Mouse (Mus musculus) heart, embryonic 14.5 days (tissue): ENCODE measurements at regions not wholly inside any gene's neighbourhood (a gene's known extent, or its start where the extent isn't known, plus 50 kb on each side); places are given as distances from the start of the nearest gene placed in this dataset.

Experiments used
- ATAC-seq: fragments of 200-750 bp; cut with Nextera tagmentation; 2 replicates; pipeline ENCODE4 v1.8.0; 2017; ENCODE audit warnings: low read depth, moderate TSS enrichment; ENCODE audit not compliant: insufficient number of reproducible peaks, insufficient read depth, low FRiP score
- H3K27ac ChIP-seq, 2 experiments: fragments of 200-500 bp in 1 of 2; fragments of 300-500 bp in 1 of 2; sonication (generic) in 1 of 2; replicated peaks in 1 of 2; 2 replicates each; pipeline ENCODE4 v1.5.1; 2012 to 2014; ENCODE audit warnings: low read depth in 2 of 2, low read length in 2 of 2, control low read depth in 1 of 2, mild to moderate bottlenecking in 1 of 2, mixed read lengths in 1 of 2; ENCODE audit not compliant: control insufficient read depth in 1 of 2, insufficient read depth in 1 of 2
- H3K27me3 ChIP-seq: fragments of 300-500 bp; sonication (generic); 2 replicates; pipeline ENCODE4 v1.6.1; 2014; ENCODE audit warnings: mild to moderate bottlenecking, low read length, control low read depth; ENCODE audit not compliant: control insufficient read depth, insufficient read depth
- H3K36me3 ChIP-seq: fragments of 300-500 bp; sonication (generic); 2 replicates; pipeline ENCODE4 v1.6.1; 2014; ENCODE audit warnings: mild to moderate bottlenecking, control low read depth, low read length, mixed read lengths; ENCODE audit not compliant: control insufficient read depth, insufficient read depth
- H3K4me1 ChIP-seq, 2 experiments: fragments of 200-500 bp in 1 of 2; fragments of 300-500 bp in 1 of 2; sonication (generic) in 1 of 2; 2 replicates each; pipeline ENCODE4 v1.6.1; 2012 to 2014; ENCODE audit warnings: low read length in 2 of 2, control low read depth in 1 of 2, mixed read lengths in 1 of 2; ENCODE audit not compliant: control insufficient read depth in 2 of 2, insufficient read depth in 2 of 2
- H3K4me2 ChIP-seq: fragments of 300-500 bp; sonication (generic); 2 replicates; pipeline ENCODE4 v1.6.1; 2014; ENCODE audit warnings: mild to moderate bottlenecking, low read length
- H3K4me3 ChIP-seq, 2 experiments: fragments of 200-500 bp in 1 of 2; fragments of 300-500 bp in 1 of 2; sonication (generic) in 1 of 2; 2 replicates each; pipeline ENCODE4 v1.5.1; 2012 to 2014; ENCODE audit warnings: low read length in 2 of 2, mild to moderate bottlenecking in 2 of 2, control low read depth in 1 of 2, low read depth in 1 of 2, moderate library complexity in 1 of 2; ENCODE audit not compliant: control insufficient read depth in 1 of 2, insufficient read depth in 1 of 2
- H3K9ac ChIP-seq: fragments of 300-500 bp; sonication (generic); 2 replicates; pipeline ENCODE4 v1.6.1; 2014; ENCODE audit warnings: mild to moderate bottlenecking, low read length
- H3K9me3 ChIP-seq: fragments of 300-500 bp; sonication (generic); 2 replicates; pipeline ENCODE4 v1.6.1; 2016; ENCODE audit warnings: low read length, control low read depth; ENCODE audit not compliant: control insufficient read depth
- WGBS: fragments of 180-500 bp; shearing (Covaris S2); extraction: QIAGEN DNeasy Blood & Tissue Kit; methylation state at CpG from one replicate; pipeline ENCODE4 v1.1.7; 2014; 5-methylcytosine and 5-hydroxymethylcytosine counted together

DNA sequence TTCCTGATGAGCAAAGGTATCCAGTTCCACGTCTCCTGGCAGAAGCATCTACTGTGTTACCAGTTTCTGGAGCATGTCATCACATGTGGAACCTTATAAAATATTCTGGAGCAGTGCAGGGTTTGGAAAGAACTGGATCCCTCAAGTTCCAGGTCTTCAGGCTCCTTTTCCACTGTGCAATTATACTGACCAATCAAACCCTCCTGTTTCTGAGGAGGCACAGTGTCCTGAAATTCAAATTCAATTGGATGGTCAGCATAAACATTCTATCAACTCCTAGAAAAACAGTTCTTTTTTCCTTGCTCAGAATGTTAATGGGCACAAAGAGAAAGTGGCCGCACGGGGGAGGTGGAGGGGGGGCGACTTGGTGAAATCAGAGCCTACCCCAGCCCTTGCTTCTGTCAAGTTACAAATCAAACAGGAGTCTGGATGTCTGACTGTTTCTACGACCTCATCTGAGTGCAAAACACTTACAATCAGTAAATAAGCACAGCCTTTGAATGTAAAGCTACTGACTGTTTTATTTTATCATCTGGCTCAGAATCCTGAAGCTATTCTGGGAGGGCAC, 203.2 kb upstream of the Gm21897 start:
- Histone ChIP-seq H3K27ac (no peak overlapping the region), H3K4me2 (peak overlapping the region; percentile 35), H3K9ac (no peak overlapping the region), H3K36me3 (no peaks in the 10 kb centered on the region), H3K27me3 (no peaks in the 10 kb centered on the region), H3K4me1 (peaks cover 2 to 7% of the 10 kb centered on the region in 2 experiments; a peak in 2 of 4 replicates), H3K4me3 (no peak overlapping the region), H3K9me3 (peaks cover 3% of the 10 kb centered on the region; the same call in 1 of the 2 replicates)
- WGBS, result 20% methylated on average over 5 of the region's 5 CpGs
- no peak for ATAC-seq

DNA sequence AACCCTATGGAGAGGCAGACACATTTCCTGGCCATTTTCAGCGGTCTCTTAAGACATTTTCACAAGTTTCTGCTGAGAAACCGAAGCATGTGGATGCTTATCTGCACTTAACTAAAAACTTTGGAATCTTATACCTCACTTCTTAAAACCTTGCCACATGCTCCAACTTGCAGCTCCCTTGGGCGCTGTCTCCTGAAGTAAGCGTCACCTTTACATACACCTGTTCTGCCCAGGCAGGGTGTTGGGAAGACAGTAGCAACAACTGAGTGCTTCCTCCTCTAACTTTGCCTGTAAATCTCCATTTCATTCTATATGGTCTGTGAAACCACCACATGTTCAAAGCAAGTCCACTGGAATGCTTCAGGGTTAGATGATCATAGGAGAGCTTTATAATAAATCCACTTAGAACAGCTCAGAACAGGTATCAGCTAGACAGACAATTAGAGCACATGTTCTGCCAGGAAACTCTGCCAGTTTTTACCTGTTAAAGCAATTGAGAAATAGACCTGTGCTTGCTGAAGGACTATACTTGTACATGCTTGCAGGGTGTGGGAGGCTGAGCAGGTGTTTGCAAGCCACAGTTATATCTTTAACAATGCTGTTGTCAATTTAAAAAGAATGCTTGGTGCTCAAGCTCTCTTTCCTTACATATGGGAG, 202.6 kb upstream of the Gm21897 start:
- H3K4me2 ChIP-seq, result peak overlapping the region; percentile 35; the same call in 1 of the 2 replicates
- no peaks in the 10 kb centered on the region for H3K36me3 ChIP-seq
- no peak overlapping the region for H3K4me3 ChIP-seq
- H3K27ac ChIP-seq, result no peak overlapping the region
- no peak for ATAC-seq
- H3K4me1 ChIP-seq, result peaks cover 2 to 7% of the 10 kb centered on the region in 2 experiments; a peak in 2 of 4 replicates
- peaks cover 3% of the 10 kb centered on the region; the same call in 1 of the 2 replicates for H3K9me3 ChIP-seq
- no peak overlapping the region for H3K9ac ChIP-seq
- WGBS, result 46% methylated on average over 4 of the region's 4 CpGs
- H3K27me3 ChIP-seq, result no peaks in the 10 kb centered on the region

DNA sequence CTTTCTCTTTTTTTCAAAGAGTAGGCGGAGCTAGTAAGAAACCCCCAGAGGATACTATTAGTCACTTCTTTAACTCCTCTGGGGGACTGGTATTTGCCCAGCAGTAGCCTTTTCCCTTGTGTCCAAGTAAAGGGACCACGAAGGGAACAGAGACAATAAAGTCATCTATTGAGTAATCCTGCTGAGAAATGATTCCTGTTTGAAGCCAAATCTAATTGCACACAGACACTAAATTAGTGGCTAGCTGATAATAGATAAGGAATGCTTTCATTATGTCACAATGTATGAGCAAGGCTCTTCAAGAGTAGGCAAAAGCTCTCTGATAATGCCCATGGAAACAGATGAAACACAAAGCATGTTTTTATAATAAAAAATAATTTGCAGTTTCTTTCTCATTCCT, 201.9 kb upstream of the Gm21897 start:
- Histone ChIP-seq H3K36me3 (no peaks in the 10 kb centered on the region), H3K4me3 (no peak overlapping the region), H3K4me1 (peaks cover 2 to 7% of the 10 kb centered on the region in 2 experiments; a peak in 2 of 4 replicates), H3K27me3 (no peaks in the 10 kb centered on the region), H3K9ac (no peak overlapping the region), H3K27ac (no peak overlapping the region), H3K4me2 (no peak overlapping the region), H3K9me3 (peaks cover 3% of the 10 kb centered on the region; the same call in 1 of the 2 replicates)
- ATAC-seq, result no peak
- 50% methylated on average over 2 of the region's 2 CpGs for WGBS

DNA sequence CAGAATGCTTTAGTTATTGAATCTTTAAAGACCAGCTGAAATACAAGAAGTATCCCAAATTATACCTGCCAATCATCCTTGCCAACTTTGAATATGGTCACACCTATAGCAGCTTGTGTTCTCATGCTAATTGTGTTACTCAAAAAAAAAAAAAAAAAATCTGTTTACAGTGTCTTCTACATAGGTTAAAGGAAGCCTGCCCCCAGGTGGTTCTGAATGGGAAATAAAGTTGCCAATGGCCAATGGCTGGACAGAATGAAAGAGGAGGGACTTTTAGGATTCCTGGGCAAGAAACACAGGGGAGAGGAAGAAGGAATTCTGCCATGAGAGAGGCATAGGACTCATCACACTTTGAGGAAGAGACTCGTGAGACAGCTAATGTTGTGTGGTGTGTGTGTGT, 197.5 kb upstream of the Gm21897 start:
- H3K4me1 ChIP-seq, result peaks cover 0 to under 1% of the 10 kb centered on the region in 2 experiments; a peak in 1 of 4 replicates
- H3K27ac ChIP-seq, result no peak overlapping the region
- H3K4me2 ChIP-seq, result no peak overlapping the region
- H3K9ac ChIP-seq, result no peak overlapping the region
- H3K4me3 ChIP-seq, result no peak overlapping the region
- no peaks in the 10 kb centered on the region for H3K9me3 ChIP-seq
- 75% methylated on average over 1 of the region's 1 CpGs for WGBS
- no peaks in the 10 kb centered on the region for H3K36me3 ChIP-seq
- H3K27me3 ChIP-seq, result no peaks in the 10 kb centered on the region
- ATAC-seq, result no peak

DNA sequence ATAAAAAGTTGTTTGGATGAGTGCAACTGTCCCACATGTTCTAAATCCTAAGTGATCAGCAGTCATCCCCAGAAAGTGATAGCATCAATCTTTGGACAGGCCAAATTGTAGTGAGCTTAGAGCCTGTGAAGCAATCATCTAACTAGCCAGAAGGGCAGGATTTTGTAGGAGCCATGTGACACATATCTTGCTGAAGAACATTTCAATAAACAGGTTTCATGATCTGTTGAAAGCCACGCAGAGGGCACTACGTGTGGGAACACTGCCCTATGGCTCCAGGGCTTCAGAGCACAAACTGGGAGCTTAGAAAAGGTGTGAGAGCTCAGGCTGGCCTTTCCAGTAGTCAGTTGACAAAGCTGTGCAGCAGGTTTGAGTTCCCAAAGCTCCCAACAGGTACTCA, 188.3 kb upstream of the Gm21897 start:
- H3K36me3 ChIP-seq, result no peaks in the 10 kb centered on the region
- no peak overlapping the region for H3K27ac ChIP-seq
- WGBS, result 89% methylated on average over 2 of the region's 2 CpGs
- H3K4me3 ChIP-seq, result no peak overlapping the region
- no peaks in the 10 kb centered on the region for H3K4me1 ChIP-seq
- H3K27me3 ChIP-seq, result no peaks in the 10 kb centered on the region
- no peaks in the 10 kb centered on the region for H3K9me3 ChIP-seq
- ATAC-seq, result no peak
- H3K9ac ChIP-seq, result no peak overlapping the region
- H3K4me2 ChIP-seq, result no peak overlapping the region

DNA sequence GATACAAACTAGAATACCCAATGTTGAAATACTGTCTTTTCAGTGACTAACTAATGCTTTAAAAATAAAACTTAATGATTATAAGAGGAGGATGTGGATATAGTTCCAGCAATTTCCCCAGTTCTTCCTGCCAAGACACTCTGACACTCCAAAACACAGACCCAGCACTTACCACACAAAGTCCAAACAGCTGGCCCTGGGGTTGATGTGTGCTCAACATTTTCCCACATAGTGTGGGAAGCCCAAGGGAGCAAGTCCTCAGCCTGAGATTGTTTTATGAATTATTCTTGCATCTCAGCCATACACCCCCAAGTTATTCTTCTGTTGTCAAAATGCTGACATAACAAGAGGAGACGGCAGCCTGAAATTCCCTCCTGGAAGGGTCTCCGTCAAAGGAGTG, 187.5 kb upstream of the Gm21897 start:
- ATAC-seq, result no peak
- Histone ChIP-seq H3K9me3 (no peaks in the 10 kb centered on the region), H3K27me3 (no peaks in the 10 kb centered on the region), H3K4me1 (no peaks in the 10 kb centered on the region), H3K4me3 (no peak overlapping the region), H3K4me2 (no peak overlapping the region), H3K36me3 (no peaks in the 10 kb centered on the region), H3K27ac (no peak overlapping the region), H3K9ac (no peak overlapping the region)
- 81% methylated on average over 2 of the region's 2 CpGs for WGBS

DNA sequence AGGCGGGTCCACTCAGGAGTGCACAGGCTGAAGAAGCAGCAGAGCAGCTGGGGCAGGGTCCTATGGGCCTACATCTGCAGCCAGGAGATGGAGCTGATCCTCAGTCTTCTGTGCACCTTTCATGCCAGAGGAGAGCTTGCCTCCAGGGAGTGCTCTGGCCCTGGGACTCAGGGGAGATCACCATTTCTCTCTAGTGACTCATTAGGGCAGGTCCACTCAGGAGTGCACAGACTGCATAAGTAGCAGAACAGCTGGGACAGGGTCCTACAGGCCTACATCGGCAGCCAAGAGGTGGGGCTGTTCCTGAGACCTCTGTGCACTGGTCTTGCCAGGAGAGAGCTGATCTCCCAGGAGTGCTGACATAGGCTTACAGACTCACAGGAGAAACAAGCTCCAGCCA, 159.4 kb upstream of the Gm21897 start:
- Histone ChIP-seq H3K27ac (no peak overlapping the region), H3K9me3 (no peaks in the 10 kb centered on the region)
- 70% methylated on average over 2 of the region's 2 CpGs for WGBS

DNA sequence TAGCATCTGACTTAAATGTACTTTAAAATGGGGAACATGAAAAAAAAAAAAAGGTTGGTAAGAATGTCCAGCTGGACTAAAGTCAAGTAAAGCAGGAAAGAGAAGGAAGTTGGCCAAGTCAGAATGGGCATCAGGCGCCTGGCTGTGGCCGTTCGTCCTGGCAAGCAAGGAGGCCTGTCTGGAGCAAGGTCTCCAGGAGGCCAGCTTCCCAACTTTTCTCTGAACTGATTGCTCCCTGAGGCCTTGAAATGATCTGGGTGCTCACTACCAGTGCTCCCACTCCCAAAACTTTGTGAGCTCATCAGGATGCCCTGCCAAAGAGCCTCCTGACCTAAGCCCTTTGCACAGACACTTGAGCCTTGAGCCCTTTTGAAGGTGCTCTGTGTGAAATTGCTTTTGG, 141.7 kb upstream of the Gm21897 start:
- Histone ChIP-seq H3K27ac (no peak overlapping the region), H3K27me3 (no peaks in the 10 kb centered on the region), H3K36me3 (no peaks in the 10 kb centered on the region), H3K4me3 (no peak overlapping the region), H3K9ac (no peak overlapping the region), H3K4me2 (no peak overlapping the region), H3K9me3 (peaks cover 5% of the 10 kb centered on the region), H3K4me1 (no peaks in the 10 kb centered on the region)
- ATAC-seq, result no peak
- 68% methylated on average over 3 of the region's 3 CpGs for WGBS

More for the DNA sequence above, 159.4 kb upstream of the Gm21897 start:
- no peak overlapping the region for H3K4me2 ChIP-seq
- no peaks in the 10 kb centered on the region for H3K27me3 ChIP-seq
- no peak overlapping the region for H3K9ac ChIP-seq
- no peaks in the 10 kb centered on the region for H3K36me3 ChIP-seq
- no peak overlapping the region for H3K4me3 ChIP-seq
- ATAC-seq, result no peak
- no peaks in the 10 kb centered on the region for H3K4me1 ChIP-seq
